Mouse (Mus musculus) small intestine, adult 2 months (tissue): ENCODE measurements around the gene Nucb1. TPM values are rescaled to one million over a fixed set of nuclear protein-coding genes. Genes with fewer than 3 reads are reported as not detected.
"Not testable (repeated sequence)": the region's sequence is repeated elsewhere in the genome, so short reads cannot be mapped to it uniquely, and the experiment has no call there.

Experiments used
- H3K27ac ChIP-seq: fragments of 200-500 bp; 2 replicates; pipeline ENCODE4 v1.5.1; 2012; ENCODE audit warnings: low read depth, low read length, control low read depth, inconsistent platforms; ENCODE audit not compliant: insufficient read depth
- H3K27me3 ChIP-seq: fragments of 200-500 bp; 2 replicates; pipeline ENCODE4 v1.6.1; 2012; ENCODE audit warnings: mild to moderate bottlenecking, moderate library complexity, low read length, inconsistent platforms; ENCODE audit not compliant: control insufficient read depth, insufficient read depth
- H3K36me3 ChIP-seq: fragments of 200-500 bp; 2 replicates; pipeline ENCODE4 v1.6.1; 2012; ENCODE audit warnings: mild to moderate bottlenecking, low read length, control low read depth, inconsistent platforms; ENCODE audit not compliant: control insufficient read depth, insufficient read depth
- H3K4me1 ChIP-seq: fragments of 200-500 bp; 2 replicates; pipeline ENCODE4 v1.6.1; 2012; ENCODE audit warnings: low read length, inconsistent platforms, mixed read lengths; ENCODE audit not compliant: control insufficient read depth, insufficient read depth, insufficient read length
- H3K4me3 ChIP-seq: fragments of 200-500 bp; 2 replicates; pipeline ENCODE4 v1.5.1; 2012; ENCODE audit warnings: low read depth, mild to moderate bottlenecking, control low read depth, inconsistent platforms, low read length, moderate library complexity
- CTCF ChIP-seq: fragments of 200-500 bp; IDR thresholded peaks from 2 replicates; pipeline ENCODE4 v1.5.1; 2012; ENCODE audit warnings: low read depth, mild to moderate bottlenecking, control low read depth, inconsistent platforms, low read length, moderate library complexity, mixed read lengths; ENCODE audit not compliant: insufficient replicate concordance, insufficient read length; ENCODE audit errors: extremely low read depth
- POLR2A ChIP-seq: fragments of 200-500 bp; IDR thresholded peaks from 2 replicates; pipeline ENCODE4 v1.6.1; 2012; ENCODE audit warnings: low read depth, mild to moderate bottlenecking, control low read depth, inconsistent platforms, low read length, moderate library complexity
- WGBS: fragments of 180-500 bp; shearing (Covaris S2); methylation state at CpG from one replicate; pipeline ENCODE4 v1.1.7; 2018; 5-methylcytosine and 5-hydroxymethylcytosine counted together
- polyA plus RNA-seq: library from polyadenylated mRNA; depleted of rRNA; stranded (reverse); fragments of >200 nt; gene quantifications from 2 replicates; pipeline ENCODE4 v1.2.3, GENCODE M21; 2012

Nucb1 gene
- polyA plus RNA-seq, 1 experiment = 456 TPM

DNA sequence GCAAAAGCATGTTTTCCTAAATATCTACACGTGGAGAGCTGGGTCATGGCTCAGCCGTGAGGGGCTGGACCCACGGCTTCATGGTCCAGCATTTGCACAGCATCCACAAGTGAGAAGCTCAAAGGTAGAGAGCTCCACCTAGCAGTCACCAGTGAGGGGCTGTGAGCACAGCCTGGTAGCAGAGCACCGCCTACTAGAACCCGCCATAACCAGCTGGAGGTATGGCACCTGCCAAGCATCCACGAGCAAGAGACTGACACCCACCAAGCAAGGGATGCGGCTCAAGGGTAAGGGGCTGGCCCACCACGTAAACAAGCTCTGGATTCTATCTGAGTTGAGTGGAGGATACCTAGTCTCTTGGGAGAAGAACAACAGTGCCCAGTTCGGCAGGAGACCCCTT lies 44.7 kb downstream of the Nucb1 start:
- Histone ChIP-seq H3K4me3 (peak overlapping the region; percentile 81), H3K4me1 (peaks cover 9% of the 10 kb centered on the region), H3K36me3 (peaks cover 13% of the 10 kb centered on the region), H3K27ac (no peak overlapping the region), H3K27me3 (no peaks in the 10 kb centered on the region)
- TF ChIP-seq POLR2A = no peak
- TF ChIP-seq CTCF = no peak
- WGBS = 73% methylated on average over 9 of the region's 9 CpGs

DNA sequence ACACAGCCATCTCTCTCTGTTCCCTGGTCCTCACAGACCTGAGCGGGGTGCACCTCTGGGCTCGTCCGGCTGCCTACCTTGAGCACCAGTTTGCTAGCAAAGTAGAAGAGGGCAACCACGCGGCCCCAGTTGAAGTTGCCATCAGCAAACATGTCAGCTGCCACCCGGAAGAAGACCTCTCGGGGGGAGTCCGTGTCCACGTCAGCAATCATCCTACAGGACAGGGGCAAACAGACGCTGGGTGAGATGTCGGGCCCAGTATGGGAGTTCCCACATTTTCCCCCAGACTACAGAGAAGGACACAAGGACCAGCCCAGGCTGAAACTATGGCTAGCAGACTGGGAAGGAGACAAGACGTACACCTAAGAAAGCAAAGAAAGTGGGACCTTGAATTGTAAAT lies 45.1 kb downstream of the Nucb1 start:
- no peak overlapping the region for H3K27ac ChIP-seq
- TF ChIP-seq CTCF (no peak), POLR2A (no peak)
- H3K36me3 ChIP-seq = peaks cover 13% of the 10 kb centered on the region
- peaks cover 13% of the 10 kb centered on the region for H3K4me1 ChIP-seq
- H3K27me3 ChIP-seq = no peaks in the 10 kb centered on the region
- no peak overlapping the region for H3K4me3 ChIP-seq
- 95% methylated on average over 12 of the region's 12 CpGs for WGBS

DNA sequence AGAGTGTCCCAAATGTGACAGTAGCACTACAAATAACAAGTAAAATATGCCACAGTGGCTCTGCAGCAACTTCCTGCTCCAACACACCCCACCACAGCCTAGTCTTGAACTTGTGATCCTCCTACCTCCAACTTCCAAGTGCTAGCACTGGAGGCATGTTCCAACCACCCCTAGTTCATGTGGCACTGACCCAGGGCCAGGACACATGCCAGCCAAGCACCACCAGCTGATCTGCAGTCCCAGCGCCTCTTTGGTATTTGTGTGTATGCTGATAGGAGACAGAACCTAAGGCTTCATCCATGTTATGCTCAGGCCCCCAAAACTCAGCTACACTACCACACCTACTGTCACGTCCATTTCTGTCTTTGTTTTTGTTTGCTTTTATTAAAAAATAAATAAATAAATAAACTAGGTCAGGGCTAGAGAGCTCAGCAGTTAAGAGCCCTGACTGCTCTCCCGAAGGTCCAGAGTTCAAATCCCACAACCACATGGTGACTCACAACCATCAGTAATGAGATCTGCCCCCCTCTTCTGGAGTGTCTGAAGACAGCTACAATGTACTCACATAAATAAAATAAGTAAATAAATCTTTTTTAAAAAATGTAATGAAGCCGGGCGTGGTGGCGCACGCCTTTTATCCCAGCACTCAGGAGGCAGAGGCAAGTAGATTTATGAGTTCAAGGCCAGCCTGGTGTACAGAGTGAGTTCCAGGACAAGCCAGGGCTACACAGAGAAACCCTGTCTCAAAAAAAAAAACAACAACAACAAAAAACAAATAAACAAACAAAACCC lies 46.0 kb downstream of the Nucb1 start:
- 91% methylated on average over 7 of the region's 7 CpGs for WGBS
- Histone ChIP-seq H3K4me1 (peaks cover 16% of the 10 kb centered on the region), H3K4me3 (no peak overlapping the region), H3K27me3 (no peaks in the 10 kb centered on the region), H3K27ac (no peak overlapping the region), H3K36me3 (peaks cover 13% of the 10 kb centered on the region)
- TF ChIP-seq CTCF = no peak
- TF ChIP-seq POLR2A = no peak

DNA sequence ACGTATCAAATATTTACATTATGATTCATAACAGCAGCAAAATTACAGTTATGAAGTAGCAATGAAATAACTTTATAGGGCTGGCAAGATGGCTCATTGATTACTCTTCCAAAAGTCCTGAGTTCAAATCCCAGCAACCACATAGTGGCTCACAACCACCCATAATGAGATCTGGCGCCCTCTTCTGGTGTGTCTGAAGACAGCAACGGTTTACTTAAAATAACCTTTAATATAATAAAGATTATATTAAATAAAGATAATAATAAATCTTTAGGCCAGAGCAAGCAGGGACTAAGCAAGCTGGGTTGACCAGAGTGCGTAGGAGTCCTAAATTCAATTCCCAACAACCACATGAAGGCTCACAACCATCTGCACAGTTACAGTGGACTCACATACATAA lies 47.3 kb downstream of the Nucb1 start:
- H3K27me3 ChIP-seq, H3K27ac ChIP-seq, H3K4me3 ChIP-seq: not testable (repeated sequence)
- 70% methylated on average over 4 of the region's 4 CpGs for WGBS
- H3K4me1 ChIP-seq = peaks cover 16% of the 10 kb centered on the region
- peaks cover 21% of the 10 kb centered on the region for H3K36me3 ChIP-seq

DNA sequence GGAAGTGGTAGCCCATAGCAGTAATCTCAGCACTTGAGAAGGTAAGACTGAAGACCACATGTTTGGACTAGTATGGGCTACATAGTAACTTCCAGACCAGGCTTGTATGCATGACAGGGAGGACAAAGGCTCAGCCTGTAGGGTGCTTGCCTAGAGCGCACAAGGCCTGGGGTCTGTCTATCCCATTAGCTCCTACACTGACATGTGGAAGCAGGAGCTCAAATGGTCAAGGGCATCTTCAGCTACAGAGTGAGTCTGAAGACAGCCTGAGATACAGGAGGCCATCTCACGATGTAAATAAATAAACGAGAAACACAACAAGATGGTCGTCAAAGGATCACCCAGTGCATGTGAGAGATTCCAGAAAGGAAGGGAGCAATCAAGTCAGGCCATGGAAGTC lies 47.9 kb downstream of the Nucb1 start:
- Histone ChIP-seq H3K27ac (no peak overlapping the region), H3K4me3 (no peak overlapping the region), H3K36me3 (peaks cover 27% of the 10 kb centered on the region), H3K27me3 (no peaks in the 10 kb centered on the region), H3K4me1 (peaks cover 18% of the 10 kb centered on the region)
- WGBS = 85% methylated on average over 4 of the region's 4 CpGs
- TF ChIP-seq CTCF (no peak), POLR2A (no peak)

DNA sequence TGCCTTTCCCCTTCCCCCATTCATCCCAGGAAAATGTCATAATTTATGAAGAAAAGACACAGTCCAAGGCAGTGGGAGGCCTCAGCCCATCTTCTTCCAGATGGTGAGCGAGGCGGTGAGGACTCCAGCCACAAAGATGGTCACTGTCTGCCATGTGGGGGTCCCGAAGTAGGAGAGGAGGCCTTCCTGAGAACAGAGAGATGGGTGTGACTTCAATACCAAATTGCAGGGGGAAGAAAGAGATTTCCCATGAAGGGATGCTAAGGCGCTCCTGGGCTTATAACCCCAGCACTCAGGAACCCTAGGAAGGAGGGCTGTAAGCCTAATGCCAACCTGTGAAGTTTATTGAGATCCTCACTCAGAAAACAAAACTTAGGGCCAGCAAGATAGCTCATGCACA lies 48.4 kb downstream of the Nucb1 start:
- no peak overlapping the region for H3K4me3 ChIP-seq
- no peak for TF ChIP-seq CTCF
- TF ChIP-seq POLR2A = no peak
- H3K27ac ChIP-seq = peak overlapping the region; percentile 54; the same call in 1 of the 2 replicates
- H3K36me3 ChIP-seq = peaks cover 32% of the 10 kb centered on the region
- H3K4me1 ChIP-seq = peaks cover 22% of the 10 kb centered on the region
- no peaks in the 10 kb centered on the region for H3K27me3 ChIP-seq
- 91% methylated on average over 4 of the region's 4 CpGs for WGBS

DNA sequence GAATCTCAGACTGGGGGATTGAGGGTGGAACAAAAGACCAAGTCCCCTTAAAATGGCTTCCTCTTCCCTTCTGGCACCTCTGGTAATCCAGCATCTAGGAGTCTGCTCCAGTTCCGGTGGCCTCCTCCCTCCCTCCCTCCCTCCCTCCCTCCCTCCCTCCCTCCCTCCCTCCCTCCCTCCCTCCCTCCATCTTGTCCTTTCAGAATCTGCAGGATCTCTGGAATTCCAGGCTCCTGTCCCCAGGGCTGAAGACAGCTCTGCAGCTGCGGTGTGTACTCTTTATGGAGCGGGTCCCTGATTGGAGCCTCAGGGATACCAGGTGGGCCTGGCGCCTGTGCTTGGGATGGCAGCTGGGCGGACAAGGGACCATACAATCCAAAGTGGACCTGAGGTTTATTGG lies 48.9 kb downstream of the Nucb1 start:
- H3K36me3 ChIP-seq = peaks cover 33% of the 10 kb centered on the region
- H3K27me3 ChIP-seq = no peaks in the 10 kb centered on the region
- H3K27ac ChIP-seq = peak overlapping the region; percentile 98
- 56% methylated on average over 5 of the region's 5 CpGs for WGBS
- H3K4me3 ChIP-seq = peak overlapping the region; percentile 42
- peaks cover 22% of the 10 kb centered on the region for H3K4me1 ChIP-seq
- no peak for TF ChIP-seq POLR2A
- TF ChIP-seq CTCF = no peak
